11 mouse cellular contexts compared by ENCODE assay signal in genomic region chr6:61262448-61262847, GRCm38 (mm10).
DNase-seq lines count a peak whose midpoint lies in the region; ATAC-seq and TF ChIP-seq lines count a peak whose summit lies in the region.
"Had no signal": no experiment of that assay in that cellular context is flagged by ENCODE, and none has a peak within 500 bp of the region (broad histone marks: within the 10 kb centered on the region; RNA-seq: fewer than 3 reads in every experiment).

No protein-coding gene starts in this region.

- peak; percentile 57 for ATAC-seq in lung, embryonic 15.5 days (ENCODE audit: borderline replicate concordance, extremely low read depth, low FRiP score, low TSS enrichment)
- ATAC-seq in hematopoietic stem cell, adult 5-6 weeks (replicated peaks in 1 of 2; ENCODE audit: insufficient read depth in 1 of 2, low FRiP score in 2 of 2, low TSS enrichment in 1 of 2, low read depth in 1 of 2, poor library complexity in 2 of 2, severe bottlenecking in 2 of 2), result peak; percentile 72 to 82
- no peak for ATAC-seq in erythroid progenitor cell, adult 5-6 weeks (replicated peaks; ENCODE audit: low FRiP score, poor library complexity, severe bottlenecking)
- ATAC-seq: liver, embryonic 12.5 days had no signal

- no peak overlapping the region for H3K4me3 ChIP-seq in heart, embryonic 10.5 days
- no peak overlapping the region for H3K4me3 ChIP-seq in lung, embryonic 15.5 days
- H3K4me3 ChIP-seq in thymus, adult 2 months (ENCODE audit: control insufficient read depth, insufficient read depth, low read length), result no peak overlapping the region
- H3K4me3 ChIP-seq: liver, embryonic 12.5 days had no signal

- no peak for TF ChIP-seq CTCF in thymus, adult 2 months (IDR thresholded peaks at IDR 0.05; ENCODE audit: borderline replicate concordance, control insufficient read depth, extremely low read depth, insufficient read depth, low read length, poor library complexity)

- no peak overlapping the region for H3K9ac ChIP-seq in lung, embryonic 15.5 days
- H3K9ac ChIP-seq: hindbrain, embryonic 14.5 days; liver, embryonic 12.5 days had no signal

- no peaks in the 10 kb centered on the region for H3K36me3 ChIP-seq in heart, embryonic 10.5 days
- H3K36me3 ChIP-seq in lung, embryonic 15.5 days, result no peaks in the 10 kb centered on the region
- H3K36me3 ChIP-seq in thymus, adult 2 months (ENCODE audit: control insufficient read depth, insufficient read depth, low read length), result no peaks in the 10 kb centered on the region
- H3K36me3 ChIP-seq: liver, embryonic 12.5 days had no signal

- H3K27me3 ChIP-seq in heart, embryonic 10.5 days (ENCODE audit: insufficient read depth, poor library complexity, severe bottlenecking), result no peaks in the 10 kb centered on the region
- no peaks in the 10 kb centered on the region for H3K27me3 ChIP-seq in lung, embryonic 15.5 days
- no peaks in the 10 kb centered on the region for H3K27me3 ChIP-seq in thymus, adult 2 months (ENCODE audit: control insufficient read depth, insufficient read depth, low read length)
- H3K27me3 ChIP-seq: liver, embryonic 12.5 days had no signal

- no peaks in the 10 kb centered on the region for H3K9me3 ChIP-seq in heart, embryonic 10.5 days
- no peaks in the 10 kb centered on the region for H3K9me3 ChIP-seq in lung, embryonic 15.5 days
- H3K9me3 ChIP-seq: liver, embryonic 12.5 days had no signal

- intact Hi-C loops in gastrocnemius, postnatal 14 days (cut with DNase I; ENCODE audit: low total_unique reads), result no loop called here

- H3K4me2 ChIP-seq in lung, embryonic 15.5 days, result no peak overlapping the region
- H3K4me2 ChIP-seq: hindbrain, embryonic 14.5 days; liver, embryonic 12.5 days had no signal

- WGBS in heart, embryonic 10.5 days, result 75% methylated on average over 1 of the region's 1 CpGs
- 0% methylated on average over 1 of the region's 1 CpGs for WGBS in lung, embryonic 15.5 days
- WGBS in thymus, adult 2 months, result 11% methylated on average over 1 of the region's 1 CpGs

- peak overlapping the region; percentile 57 for H3K27ac ChIP-seq in heart, embryonic 10.5 days
- peak overlapping the region; percentile 69 for H3K27ac ChIP-seq in lung, embryonic 15.5 days
- H3K27ac ChIP-seq in thymus, adult 2 months (ENCODE audit: control insufficient read depth, insufficient read depth, low read length), result peak overlapping the region; percentile 30; the same call in 1 of the 2 replicates
- H3K27ac ChIP-seq: hindbrain, embryonic 14.5 days; liver, embryonic 12.5 days had no signal

- no peak for DNase-seq in heart, embryonic 10.5 days (ENCODE audit: low spot score)
- no peak for DNase-seq in heart, adult 8-10 months (ENCODE audit: low spot score)
- DNase-seq in lung, postnatal 4 days, result no peak
- peak; percentile 15 for DNase-seq in thymus, adult 2 months
- DNase-seq in gastrocnemius, postnatal 14 days, result no peak
- DNase-seq: cerebellum, postnatal 36 days had no signal

- TF ChIP-seq POLR2A in thymus, adult 2 months (IDR thresholded peaks at IDR 0.05; ENCODE audit: control insufficient read depth, extremely low read depth, insufficient read depth, low read length, poor library complexity), result no peak

- peaks cover 7% of the 10 kb centered on the region; the same call in 1 of the 2 replicates for H3K4me1 ChIP-seq in heart, embryonic 10.5 days
- peaks cover 11% of the 10 kb centered on the region; the same call in 1 of the 2 replicates for H3K4me1 ChIP-seq in lung, embryonic 15.5 days
- H3K4me1 ChIP-seq in thymus, adult 2 months (replicated peaks; ENCODE audit: control insufficient read depth, insufficient read depth, low read length), result peaks cover 7% of the 10 kb centered on the region
- H3K4me1 ChIP-seq: liver, embryonic 12.5 days had no signal
